Mouse (Mus musculus): ENCODE results near the gene Dgcr6. TPM values are rescaled to one million over a fixed set of nuclear protein-coding genes. Genes with fewer than 3 reads are reported as not detected.
"Not testable (repeated sequence)": the region's sequence is repeated elsewhere in the genome, so short reads cannot be mapped to it uniquely, and the experiment has no call there.

Dgcr6 gene
- polyA plus RNA-seq (2016; fragmentation: Nextera tagmentation; extraction: Ambion mirVana), result 121 and 129 TPM in 2 replicates

DNA sequence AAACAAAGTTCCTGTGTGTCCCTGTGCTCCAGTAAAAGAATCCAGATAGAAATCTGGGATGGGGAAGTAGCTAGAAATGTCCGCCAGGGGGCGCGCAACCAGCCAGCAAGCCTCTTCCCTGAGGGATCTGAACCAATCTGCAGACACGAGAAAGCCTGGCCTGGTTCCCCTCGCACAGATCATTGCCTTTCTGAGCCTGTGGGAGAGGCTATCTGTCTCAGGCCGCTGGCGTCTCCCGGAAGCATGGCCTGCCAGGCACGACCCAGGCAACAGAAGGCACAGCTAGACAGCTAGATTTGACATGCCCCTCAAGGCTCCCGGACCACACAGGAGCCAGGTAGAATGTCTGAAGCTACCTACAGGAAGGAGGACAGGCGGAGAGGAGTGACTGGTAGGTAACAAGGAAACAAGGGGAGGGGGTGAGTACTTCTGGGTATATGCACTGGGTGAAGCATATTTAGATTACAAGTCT is at the start of gene Dgcr6:
Gene Dgcr6 (plus strand): TSS at position 130 of the 472 bp plus-strand sequence.
- no peak within 1 kb of the TSS for H3K4me3 ChIP-seq
- no peaks in the 10 kb centered on the region for H3K27me3 ChIP-seq
- peak within 1 kb of the TSS; percentile 35 for H3K4me2 ChIP-seq (replicated peaks)
- no peaks in the 10 kb centered on the region for H3K36me3 ChIP-seq
- H3K9ac ChIP-seq, result peak within 1 kb of the TSS; percentile 24; the same call in 1 of the 2 replicates
- no peak within 1 kb of the TSS for H3K27ac ChIP-seq
- peaks cover 3% of the 10 kb centered on the region; the same call in 1 of the 2 replicates for H3K4me1 ChIP-seq
- ATAC-seq (ENCODE audit: insufficient number of reproducible peaks, insufficient read depth, low FRiP score, low TSS enrichment), result no peak
- WGBS, result 10% methylated on average over 11 of the region's 11 CpGs
- H3K9me3 ChIP-seq, result no peaks in the 10 kb centered on the region

DNA sequence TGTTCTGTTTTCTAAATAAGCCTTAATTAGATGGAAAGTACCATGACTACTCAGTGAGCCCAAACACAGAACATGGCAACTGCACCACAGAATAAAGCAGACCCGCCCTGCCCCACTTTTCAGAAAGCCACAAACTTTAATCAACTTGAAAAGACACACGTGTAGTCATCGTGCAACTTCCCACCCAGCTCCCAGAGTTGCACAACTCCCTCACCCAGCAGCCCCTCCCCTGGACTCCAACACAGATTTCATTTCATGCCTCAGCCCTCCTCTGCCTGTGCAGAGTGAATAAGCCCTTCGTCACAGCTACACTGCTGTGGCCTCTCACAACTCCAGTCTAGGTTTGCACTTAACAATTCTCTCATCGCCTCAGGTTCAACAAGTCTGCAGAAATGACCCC is 48.1 kb upstream of the Dgcr6 start:
- H3K9me3 ChIP-seq, result no peaks in the 10 kb centered on the region
- H3K27me3 ChIP-seq, result no peaks in the 10 kb centered on the region
- H3K4me1 ChIP-seq, result no peaks in the 10 kb centered on the region
- no peak overlapping the region for H3K4me2 ChIP-seq (replicated peaks)
- no peak overlapping the region for H3K4me3 ChIP-seq
- no peak for ATAC-seq (ENCODE audit: insufficient number of reproducible peaks, insufficient read depth, low FRiP score, low TSS enrichment)
- no peak overlapping the region for H3K27ac ChIP-seq
- H3K9ac ChIP-seq, result no peak overlapping the region
- WGBS, result 79% methylated on average over 5 of the region's 5 CpGs
- no peaks in the 10 kb centered on the region for H3K36me3 ChIP-seq

DNA sequence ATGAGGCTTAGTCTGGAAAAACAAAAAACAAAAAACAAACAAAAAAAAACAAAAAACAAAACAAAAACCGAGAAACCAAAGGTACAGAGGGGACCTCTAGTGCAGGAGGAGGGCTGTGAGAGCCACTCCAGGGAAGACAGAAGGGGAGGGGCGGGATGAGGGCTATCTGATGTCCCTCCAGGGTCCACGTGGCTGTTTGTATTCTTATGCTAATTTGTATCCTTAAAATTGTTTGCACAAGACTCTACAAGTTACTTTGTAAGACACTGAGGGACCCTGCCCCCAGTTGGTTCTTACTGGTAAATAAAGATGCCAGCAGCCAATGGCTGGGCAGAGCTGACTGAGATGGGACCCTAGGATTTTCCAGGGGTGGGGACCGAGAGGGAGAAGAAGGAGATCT is 45.6 kb upstream of the Dgcr6 start:
- H3K27ac ChIP-seq, result no peak overlapping the region
- H3K27me3 ChIP-seq, result no peaks in the 10 kb centered on the region
- H3K36me3 ChIP-seq, result no peaks in the 10 kb centered on the region
- no peak overlapping the region for H3K4me2 ChIP-seq (replicated peaks)
- no peaks in the 10 kb centered on the region for H3K4me1 ChIP-seq
- no peak overlapping the region for H3K9ac ChIP-seq
- H3K4me3 ChIP-seq, result no peak overlapping the region
- no peaks in the 10 kb centered on the region for H3K9me3 ChIP-seq
- no peak for ATAC-seq (ENCODE audit: insufficient number of reproducible peaks, insufficient read depth, low FRiP score, low TSS enrichment)
- WGBS, result 39% methylated on average over 4 of the region's 4 CpGs

DNA sequence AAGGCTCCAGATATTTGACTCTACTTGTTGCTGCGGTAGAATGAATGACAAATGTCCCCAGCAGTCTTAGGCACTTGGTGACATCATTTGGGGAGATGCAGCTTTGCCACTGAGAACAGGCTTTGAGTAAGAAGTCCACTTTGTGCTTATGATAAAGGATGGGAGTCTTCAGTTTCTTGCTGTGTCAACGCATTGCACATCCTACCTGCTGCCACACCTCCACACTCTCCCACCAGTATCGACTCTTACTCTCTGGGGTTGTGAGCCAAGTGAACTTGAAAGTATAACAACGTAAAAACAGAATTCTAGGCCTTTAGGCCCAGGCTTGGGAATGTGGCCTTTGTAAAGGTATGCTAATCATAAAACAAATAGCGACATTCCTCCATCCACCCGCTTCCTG is 41.6 kb upstream of the Dgcr6 start:
- Histone ChIP-seq H3K4me1 (no peaks in the 10 kb centered on the region), H3K27ac (no peak overlapping the region), H3K4me2 (replicated peaks) (no peak overlapping the region), H3K9me3 (no peaks in the 10 kb centered on the region), H3K36me3 (no peaks in the 10 kb centered on the region), H3K27me3 (no peaks in the 10 kb centered on the region), H3K4me3 (no peak overlapping the region), H3K9ac (no peak overlapping the region)
- ATAC-seq (ENCODE audit: insufficient number of reproducible peaks, insufficient read depth, low FRiP score, low TSS enrichment), result no peak
- 77% methylated on average over 6 of the region's 6 CpGs for WGBS

DNA sequence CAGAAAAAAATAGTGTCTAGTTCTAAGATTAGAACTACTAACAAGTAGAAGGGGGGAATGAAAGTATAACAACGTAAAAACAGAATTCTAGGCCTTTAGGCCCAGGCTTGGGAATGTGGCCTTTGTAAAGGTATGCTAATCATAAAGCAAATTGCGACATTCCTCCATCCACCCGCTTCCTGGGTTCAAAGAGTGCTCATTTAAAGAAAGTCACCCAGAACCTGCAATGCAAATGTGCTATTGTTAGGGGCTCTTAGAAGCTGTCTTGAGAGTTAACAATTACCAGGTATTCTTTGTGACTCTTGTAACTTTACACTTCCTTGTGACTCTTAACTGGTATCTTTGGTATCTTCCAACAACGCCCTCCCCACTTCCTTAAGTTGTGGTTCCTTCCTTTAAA is 36.2 kb upstream of the Dgcr6 start:
- H3K9ac ChIP-seq; H3K4me3 ChIP-seq; H3K4me2 ChIP-seq (replicated peaks); H3K27me3 ChIP-seq; H3K9me3 ChIP-seq; H3K36me3 ChIP-seq; H3K4me1 ChIP-seq; ATAC-seq (ENCODE audit: insufficient number of reproducible peaks, insufficient read depth, low FRiP score, low TSS enrichment); H3K27ac ChIP-seq: not testable (repeated sequence)
- WGBS, result 58% methylated on average over 4 of the region's 4 CpGs

- ATAC-seq (ENCODE audit: insufficient number of reproducible peaks, insufficient read depth, low FRiP score, low TSS enrichment), result no peak
- Histone ChIP-seq H3K27me3 (no peaks in the 10 kb centered on the region), H3K4me2 (replicated peaks) (no peak overlapping the region), H3K4me3 (no peak overlapping the region), H3K4me1 (no peaks in the 10 kb centered on the region), H3K36me3 (no peaks in the 10 kb centered on the region), H3K9me3 (no peaks in the 10 kb centered on the region), H3K9ac (no peak overlapping the region), H3K27ac (no peak overlapping the region)
- WGBS, result 75% methylated on average over 8 of the region's 8 CpGs
These were observed 29.7 kb upstream of the Dgcr6 start for GRCm38 (mm10) chr16:18022780-18023557.

DNA sequence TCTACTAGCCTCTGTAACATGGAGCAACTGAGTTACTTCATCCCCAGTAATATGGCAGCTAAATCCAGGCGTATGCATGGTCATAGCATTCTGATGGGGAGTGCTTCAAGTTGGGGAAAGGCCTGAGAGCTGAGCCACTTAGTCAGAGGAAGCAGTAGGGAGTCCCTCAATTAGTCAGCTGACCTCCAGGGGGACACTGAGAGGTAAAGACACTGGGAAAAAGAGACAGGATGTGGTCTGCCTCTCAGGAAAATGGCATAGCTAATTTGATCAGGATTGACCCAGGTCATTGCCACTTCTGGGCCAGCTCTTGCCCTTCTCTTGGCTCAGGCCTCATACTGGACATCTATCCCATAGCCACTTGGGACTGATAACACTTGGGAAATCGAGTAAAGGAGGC is 25.3 kb upstream of the Dgcr6 start:
- 56% methylated on average over 2 of the region's 2 CpGs for WGBS
- no peak for ATAC-seq (ENCODE audit: insufficient number of reproducible peaks, insufficient read depth, low FRiP score, low TSS enrichment)
- Histone ChIP-seq H3K4me2 (replicated peaks) (no peak overlapping the region), H3K27ac (no peak overlapping the region), H3K4me1 (no peaks in the 10 kb centered on the region), H3K36me3 (no peaks in the 10 kb centered on the region), H3K4me3 (no peak overlapping the region), H3K27me3 (no peaks in the 10 kb centered on the region), H3K9me3 (no peaks in the 10 kb centered on the region), H3K9ac (no peak overlapping the region)

- H3K27me3 ChIP-seq, result 0 out of 2 replicates have a peak, but pooled peaks cover 1% of the 10 kb centered on the region
- ATAC-seq (ENCODE audit: insufficient number of reproducible peaks, insufficient read depth, low FRiP score, low TSS enrichment), result no peak
- H3K4me1 ChIP-seq, result no peaks in the 10 kb centered on the region
- H3K4me3 ChIP-seq, result no peak overlapping the region
- H3K4me2 ChIP-seq (replicated peaks), result no peak overlapping the region
- H3K9me3 ChIP-seq, result no peaks in the 10 kb centered on the region
- 62% methylated on average over 2 of the region's 2 CpGs for WGBS
- no peak overlapping the region for H3K9ac ChIP-seq
- H3K36me3 ChIP-seq, result no peaks in the 10 kb centered on the region
- no peak overlapping the region for H3K27ac ChIP-seq
These were observed 20.9 kb upstream of the Dgcr6 start for GRCm38 (mm10) chr16:18031752-18032151.

DNA sequence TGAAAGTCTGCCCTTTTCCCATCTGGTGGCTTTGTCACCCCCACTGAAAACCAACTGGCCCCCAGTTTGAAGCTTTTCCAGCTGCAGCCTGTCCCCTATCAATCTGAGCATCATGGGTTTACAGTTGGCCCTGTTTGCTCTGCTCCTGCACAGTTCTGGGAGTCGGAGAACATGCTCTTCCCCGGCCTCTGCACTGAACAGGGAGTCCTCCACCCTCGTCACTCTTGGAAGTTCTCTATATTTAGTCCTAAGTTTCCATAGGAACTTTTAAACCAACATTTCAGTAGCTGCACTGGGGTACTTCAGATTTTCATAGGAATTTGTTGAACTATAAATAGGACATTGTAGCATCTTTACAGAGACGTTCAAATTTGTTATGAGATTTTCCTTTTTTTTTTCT is 19.4 kb upstream of the Dgcr6 start:
- no peak overlapping the region for H3K9ac ChIP-seq
- H3K36me3 ChIP-seq, result no peaks in the 10 kb centered on the region
- no peaks in the 10 kb centered on the region for H3K4me1 ChIP-seq
- WGBS, result 79% methylated on average over 4 of the region's 4 CpGs
- no peak overlapping the region for H3K4me3 ChIP-seq
- no peak overlapping the region for H3K4me2 ChIP-seq (replicated peaks)
- ATAC-seq (ENCODE audit: insufficient number of reproducible peaks, insufficient read depth, low FRiP score, low TSS enrichment), result no peak
- 0 out of 2 replicates have a peak, but pooled peaks cover 2% of the 10 kb centered on the region for H3K27me3 ChIP-seq
- no peaks in the 10 kb centered on the region for H3K9me3 ChIP-seq
- H3K27ac ChIP-seq, result no peak overlapping the region

DNA sequence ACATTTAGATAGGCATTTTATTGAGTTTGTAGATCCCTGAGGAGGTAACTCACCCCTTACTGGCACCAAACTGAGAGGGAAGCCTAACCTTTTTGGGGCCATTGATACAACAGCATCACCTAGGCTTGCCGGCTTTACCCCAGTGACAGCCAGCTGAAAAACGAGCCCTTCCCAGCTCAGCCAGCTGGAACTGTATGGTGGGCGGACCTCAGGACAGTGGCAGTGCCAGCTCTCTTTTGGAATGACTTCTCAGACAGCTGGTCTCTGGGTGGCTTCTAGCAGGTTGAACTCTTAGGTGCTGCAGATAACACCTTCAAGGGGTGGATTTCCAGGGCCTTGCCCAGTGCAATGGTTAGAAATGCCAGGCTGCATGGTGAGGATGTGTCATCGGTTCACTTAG is 18.4 kb upstream of the Dgcr6 start:
- H3K36me3 ChIP-seq, result no peaks in the 10 kb centered on the region
- no peak for ATAC-seq (ENCODE audit: insufficient number of reproducible peaks, insufficient read depth, low FRiP score, low TSS enrichment)
- no peak overlapping the region for H3K9ac ChIP-seq
- H3K27ac ChIP-seq, result no peak overlapping the region
- no peaks in the 10 kb centered on the region for H3K4me1 ChIP-seq
- H3K27me3 ChIP-seq, result 0 out of 2 replicates have a peak, but pooled peaks cover 2% of the 10 kb centered on the region
- H3K9me3 ChIP-seq, result no peaks in the 10 kb centered on the region
- H3K4me3 ChIP-seq, result no peak overlapping the region
- WGBS, result 66% methylated on average over 4 of the region's 4 CpGs
- H3K4me2 ChIP-seq (replicated peaks), result no peak overlapping the region

DNA sequence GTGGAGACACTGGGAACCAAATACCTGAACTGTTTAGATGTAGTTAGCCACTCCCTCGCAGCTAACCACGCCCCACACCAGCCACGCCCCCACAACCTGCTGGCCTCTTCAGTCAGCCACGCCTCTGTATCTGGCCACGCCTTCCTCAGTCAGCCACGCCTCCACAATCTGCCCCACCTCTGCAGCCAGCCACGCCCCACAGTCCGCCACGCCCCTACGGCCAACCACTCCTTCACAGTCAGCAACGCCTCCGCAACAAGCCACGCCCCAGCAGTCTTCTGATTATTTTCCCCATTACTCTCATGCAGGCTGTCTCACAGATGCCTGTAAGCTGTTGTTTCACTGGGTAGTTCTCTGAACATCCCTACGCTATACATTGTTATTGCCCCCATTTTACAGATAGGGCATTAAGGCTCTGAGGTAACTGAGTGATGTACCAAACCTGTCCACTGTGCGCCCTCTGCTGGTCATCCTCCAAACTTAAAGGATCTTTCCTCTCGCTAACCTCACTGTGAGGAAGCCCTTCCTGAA is 16.2 kb upstream of the Dgcr6 start:
- WGBS, result 18% methylated on average over 16 of the region's 16 CpGs
- ATAC-seq (ENCODE audit: insufficient number of reproducible peaks, insufficient read depth, low FRiP score, low TSS enrichment), result peak; percentile 10; the same call in 1 of the 2 replicates
- no peak overlapping the region for H3K4me3 ChIP-seq

GRCm38 (mm10) chr16:18037025-18037424 is 15.6 kb upstream of the Dgcr6 start:
- WGBS, result 57% methylated on average over 9 of the region's 9 CpGs
- H3K4me2 ChIP-seq (replicated peaks), result no peak overlapping the region
- H3K4me1 ChIP-seq, result no peaks in the 10 kb centered on the region
- 0 out of 2 replicates have a peak, but pooled peaks cover 2% of the 10 kb centered on the region for H3K27me3 ChIP-seq
- 0 out of 2 replicates have a peak, but pooled peaks have one; percentile 47 for ATAC-seq (ENCODE audit: insufficient number of reproducible peaks, insufficient read depth, low FRiP score, low TSS enrichment)
- H3K4me3 ChIP-seq, result no peak overlapping the region
- no peaks in the 10 kb centered on the region for H3K9me3 ChIP-seq
- H3K9ac ChIP-seq, result no peak overlapping the region
- no peaks in the 10 kb centered on the region for H3K36me3 ChIP-seq
- H3K27ac ChIP-seq, result no peak overlapping the region

More for the DNA sequence above, 16.2 kb upstream of the Dgcr6 start:
- no peak overlapping the region for H3K9ac ChIP-seq
- no peak overlapping the region for H3K4me2 ChIP-seq (replicated peaks)
- no peak overlapping the region for H3K27ac ChIP-seq
- no peaks in the 10 kb centered on the region for H3K9me3 ChIP-seq
- no peaks in the 10 kb centered on the region for H3K4me1 ChIP-seq
- H3K36me3 ChIP-seq, result no peaks in the 10 kb centered on the region
- 0 out of 2 replicates have a peak, but pooled peaks cover 2% of the 10 kb centered on the region for H3K27me3 ChIP-seq

Data from embryonic facial prominence, embryonic 12.5 days (tissue).